Mouse (Mus musculus): ENCODE measurements at regions not wholly inside any gene's neighbourhood (a gene's known extent, or its start where the extent isn't known, plus 50 kb on each side); places are given as distances from the start of the nearest gene placed in this dataset.

GRCm38 (mm10) chr12:58443007-58443406 lies 173.9 kb upstream of the Clec14a start:
- in situ Hi-C loops (cut with MboI, MseI): no loop called here

- in situ Hi-C loops (cut with MboI, MseI): no loop called here
These were observed 172.9 kb upstream of the Clec14a start for GRCm38 (mm10) chr12:58441962-58442361.

GRCm38 (mm10) chr12:58440666-58441065 lies 171.6 kb upstream of the Clec14a start:
- in situ Hi-C loops (cut with MboI, MseI): no loop called here

- in situ Hi-C loops (cut with MboI, MseI): no loop called here
These were observed 167.9 kb upstream of the Clec14a start for GRCm38 (mm10) chr12:58437031-58437430.

DNA sequence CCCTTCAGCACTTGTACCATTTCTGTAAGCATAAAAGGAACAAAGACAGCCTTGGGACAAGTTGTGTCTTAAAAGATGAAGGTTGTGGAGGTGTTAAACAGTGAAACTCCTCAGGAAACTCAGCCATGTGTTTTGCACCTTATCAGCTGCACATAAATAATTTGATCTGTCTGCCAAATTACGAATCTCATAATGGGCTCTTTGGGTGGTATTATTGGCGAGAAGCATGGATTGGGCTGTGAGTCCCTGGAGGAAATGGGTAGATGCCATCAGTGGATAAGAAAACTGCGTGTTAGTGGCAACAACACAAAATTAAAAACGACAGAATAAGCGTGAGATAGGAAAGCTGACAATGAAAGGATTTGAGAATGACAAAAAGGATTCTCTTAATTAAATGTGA lies 165.4 kb upstream of the Clec14a start:
- in situ Hi-C loops (cut with MboI, MseI): no loop called here

GRCm38 (mm10) chr12:58429929-58430328 lies 160.8 kb upstream of the Clec14a start:
- in situ Hi-C loops (cut with MboI, MseI): no loop called here

DNA sequence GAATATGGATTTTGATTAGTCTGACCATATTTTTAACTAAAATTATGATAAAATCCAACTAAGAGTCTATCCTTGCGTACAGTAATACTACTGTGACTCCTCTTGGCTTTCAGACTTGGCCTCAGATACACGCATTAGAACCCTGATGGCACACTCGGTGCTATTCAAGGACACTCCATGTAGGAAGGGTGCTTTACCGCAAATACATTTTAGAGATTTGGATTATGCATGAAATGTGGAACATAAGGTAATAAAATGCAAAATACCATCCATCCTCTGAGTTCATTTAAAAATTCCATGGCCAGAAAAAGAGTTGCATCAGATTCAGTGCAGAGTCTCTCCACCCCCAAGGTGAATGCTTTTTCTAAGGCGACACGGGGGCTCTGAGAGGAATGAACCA lies 157.7 kb upstream of the Clec14a start:
- in situ Hi-C loops (cut with MboI, MseI): no loop called here

DNA sequence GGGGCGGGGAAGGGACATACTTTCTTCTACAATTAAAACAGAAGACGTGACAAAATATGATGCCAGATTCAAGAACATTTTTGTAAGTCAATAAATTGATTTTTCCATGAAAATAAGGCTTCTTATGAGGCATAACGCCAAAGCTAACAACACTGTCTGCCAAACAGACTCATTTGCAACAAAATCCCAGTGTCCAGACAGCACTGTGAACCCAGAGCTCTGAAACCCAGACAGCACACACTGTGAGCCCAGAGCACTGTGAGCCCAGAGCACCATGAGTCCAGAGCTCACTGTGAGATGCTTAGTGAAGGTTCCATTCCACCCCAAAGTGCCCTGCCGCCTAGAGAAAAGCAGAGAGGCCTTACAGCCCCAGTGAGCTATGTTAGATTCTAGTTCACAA lies 156.9 kb upstream of the Clec14a start:
- in situ Hi-C loops (cut with MboI, MseI): no loop called here

DNA sequence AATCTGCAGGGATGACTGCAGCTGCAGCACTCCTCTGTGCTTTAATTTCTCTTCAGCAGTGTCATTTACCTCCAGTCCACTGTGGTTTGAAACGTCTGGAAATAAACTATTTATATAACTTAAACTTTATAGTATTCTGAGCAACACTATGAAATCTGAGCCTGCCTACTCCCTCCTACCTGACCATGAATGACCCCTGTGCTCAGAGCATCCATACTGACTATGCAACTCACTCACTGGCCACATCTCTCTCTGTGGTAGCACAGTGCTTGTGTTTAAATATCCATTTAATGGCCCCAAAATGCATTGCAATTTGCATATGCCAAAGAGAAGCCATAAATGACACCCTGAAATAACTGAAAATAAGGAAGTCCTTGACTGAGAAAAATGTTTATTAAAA lies 154.5 kb upstream of the Clec14a start:
- in situ Hi-C loops (cut with MboI, MseI): no loop called here

DNA sequence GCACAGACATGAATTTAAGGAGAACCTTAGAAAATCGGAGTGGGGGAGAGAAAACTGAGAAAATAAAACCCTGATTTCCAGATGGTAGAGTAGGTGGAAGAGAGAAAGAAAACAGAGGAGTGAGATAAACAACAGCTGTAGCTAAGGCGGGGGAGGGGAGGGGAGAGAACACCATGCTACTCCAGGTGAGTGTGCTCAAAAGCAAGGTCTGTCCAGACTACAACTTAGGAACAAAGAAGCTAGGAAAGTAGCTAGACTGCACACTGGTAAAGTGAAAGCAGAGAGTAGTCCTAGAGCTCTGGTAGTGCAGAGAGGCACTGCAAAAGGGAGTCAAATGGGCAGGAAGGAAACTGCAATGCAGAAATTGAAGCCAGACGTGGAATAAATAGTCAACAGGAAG lies 132.8 kb upstream of the Clec14a start:
- in situ Hi-C loops (cut with MboI, MseI): no loop called here

DNA sequence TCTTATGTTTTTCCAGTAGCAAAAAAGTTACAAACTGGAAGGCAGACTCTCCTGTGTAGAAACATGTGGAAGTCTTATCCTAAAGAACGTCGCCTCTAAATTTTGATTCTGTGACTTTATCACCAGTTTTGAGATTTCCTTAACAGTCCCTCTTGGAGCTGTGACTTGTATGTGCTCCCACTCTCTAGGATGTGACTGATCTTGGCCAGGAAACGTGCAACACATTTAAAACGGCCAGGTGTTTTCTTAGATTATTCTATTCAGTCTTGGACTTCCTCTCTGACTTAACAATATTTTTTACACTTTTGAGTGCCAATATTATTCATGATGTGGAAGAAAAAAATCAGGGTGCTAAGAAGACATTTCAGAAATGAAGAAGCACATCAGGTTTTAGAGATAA lies 91.2 kb upstream of the Clec14a start:
- in situ Hi-C loops (cut with MboI, MseI): no loop called here

- in situ Hi-C loops (cut with MboI, MseI): no loop called here
These were observed 65.1 kb upstream of the Clec14a start for GRCm38 (mm10) chr12:58334163-58334562.

GRCm38 (mm10) chr12:58329913-58330312 lies 60.8 kb upstream of the Clec14a start:
- in situ Hi-C loops (cut with MboI, MseI): no loop called here

- in situ Hi-C loops (cut with MboI, MseI): no loop called here
These were observed 54.9 kb upstream of the Clec14a start for GRCm38 (mm10) chr12:58323953-58324352.

Measured in T-helper 2 cell (primary cell).